Mouse (Mus musculus) heart, adult 2 months (tissue): ENCODE data around the gene Wipf3. TPM values are rescaled to one million over a fixed set of nuclear protein-coding genes. Genes with fewer than 3 reads are reported as not detected.

Experiments used
- DNase-seq, 2 experiments: peaks; one replicate each; pipeline ENCODE4 v3.0.0; 2021
- H3K27ac ChIP-seq: fragments of 200-600 bp; 2 replicates; pipeline ENCODE4 v1.8.1; 2022
- H3K27me3 ChIP-seq: fragments of 200-500 bp; 2 replicates; pipeline ENCODE4 v1.6.1; 2012; ENCODE audit warnings: mild to moderate bottlenecking, low read length, inconsistent platforms, mixed read lengths; ENCODE audit not compliant: control insufficient read depth, insufficient read depth
- H3K36me3 ChIP-seq: fragments of 200-500 bp; 2 replicates; pipeline ENCODE4 v1.6.1; 2012; ENCODE audit warnings: low read length, inconsistent platforms; ENCODE audit not compliant: control insufficient read depth, insufficient read depth
- H3K4me1 ChIP-seq: fragments of 200-500 bp; 2 replicates; pipeline ENCODE4 v1.6.1; 2011; ENCODE audit warnings: low read length; ENCODE audit not compliant: control insufficient read depth, insufficient read depth
- H3K4me3 ChIP-seq: fragments of 200-600 bp; 2 replicates; pipeline ENCODE4 v1.8.1; 2022
- H3K79me2 ChIP-seq: fragments of 200-500 bp; replicated peaks from 2 replicates; pipeline ENCODE4 v1.6.1; 2012; ENCODE audit warnings: mild to moderate bottlenecking, inconsistent platforms, low read length, moderate library complexity, mixed read lengths; ENCODE audit not compliant: control insufficient read depth, insufficient read depth
- H3K9ac ChIP-seq: fragments of 200-500 bp; 2 replicates; pipeline ENCODE4 v1.6.1; 2012; ENCODE audit warnings: low read depth, mild to moderate bottlenecking, control low read depth, inconsistent platforms, low read length, mixed read lengths
- CTCF ChIP-seq: fragments of 200-600 bp; IDR thresholded peaks from 2 replicates; pipeline ENCODE4 v1.8.1; 2022; ENCODE audit warnings: antibody characterized with exemption, mild to moderate bottlenecking, moderate library complexity
- EP300 ChIP-seq: fragments of 200-500 bp; IDR thresholded peaks from 2 replicates; pipeline ENCODE4 v1.6.1; 2011; ENCODE audit warnings: low read depth, low read length, control low read depth; ENCODE audit not compliant: insufficient read depth
- POLR2A ChIP-seq: fragments of 200-500 bp; IDR thresholded peaks from 2 replicates; pipeline ENCODE4 v1.6.1; 2011; ENCODE audit warnings: mild to moderate bottlenecking, low read depth, low read length, control low read depth; ENCODE audit not compliant: insufficient read depth
- WGBS: fragments of 180-500 bp; shearing (Covaris S2); methylation state at CpG from one replicate; pipeline ENCODE4 v1.1.7; 2018; 5-methylcytosine and 5-hydroxymethylcytosine counted together
- intact Hi-C: fragments of 180-260 bp; cut with DNase I; formaldehyde crosslinking; loops from one replicate; pipeline ENCODE4 v1.15.1; 2025
- polyA plus RNA-seq: library from polyadenylated mRNA; depleted of rRNA; stranded (reverse); fragments of >200 nt; gene quantifications from 2 replicates; pipeline ENCODE4 v1.2.3, GENCODE M21; 2012
- total RNA-seq, 2 experiments: library from RNA; stranded (reverse); gene quantifications; 2 replicates each; pipeline ENCODE4 v1.2.3; 2021

The Wipf3 gene
- total and polyA plus RNA-seq, 3 experiments: 12.2 to 47.2 (median 26.3) TPM

DNA sequence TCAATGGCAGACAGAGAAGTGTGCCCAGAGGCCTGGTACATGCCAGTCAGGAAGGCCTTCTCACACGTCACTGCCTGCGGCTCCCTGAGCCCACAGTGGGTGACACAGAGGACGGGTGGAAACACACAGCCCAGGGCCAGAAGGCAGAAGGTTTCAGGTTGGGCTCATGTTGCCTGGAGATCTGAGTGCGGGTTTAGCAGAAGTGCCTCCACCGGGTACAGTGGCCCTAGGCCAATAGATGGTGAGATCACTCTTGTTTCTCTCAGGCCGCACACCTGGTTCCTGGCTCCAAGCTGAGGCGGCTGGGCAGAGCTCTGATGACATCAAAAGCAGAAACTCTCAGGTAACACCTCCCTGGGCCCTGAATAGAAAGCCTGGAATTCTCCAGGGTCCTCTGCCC lies 66.8 kb downstream of the Wipf3 start:
- DNase-seq: no peak
- Histone ChIP-seq H3K9ac (no peak overlapping the region), H3K4me1 (no peaks in the 10 kb centered on the region), H3K36me3 (no peaks in the 10 kb centered on the region), H3K79me2 (no peaks in the 10 kb centered on the region), H3K27me3 (no peaks in the 10 kb centered on the region), H3K27ac (no peak overlapping the region), H3K4me3 (no peak overlapping the region)
- no peak for TF ChIP-seq CTCF
- no peak for TF ChIP-seq POLR2A
- no peak for TF ChIP-seq EP300
- intact Hi-C loops: no loop called here
- 89% methylated on average over 7 of the region's 7 CpGs for WGBS

DNA sequence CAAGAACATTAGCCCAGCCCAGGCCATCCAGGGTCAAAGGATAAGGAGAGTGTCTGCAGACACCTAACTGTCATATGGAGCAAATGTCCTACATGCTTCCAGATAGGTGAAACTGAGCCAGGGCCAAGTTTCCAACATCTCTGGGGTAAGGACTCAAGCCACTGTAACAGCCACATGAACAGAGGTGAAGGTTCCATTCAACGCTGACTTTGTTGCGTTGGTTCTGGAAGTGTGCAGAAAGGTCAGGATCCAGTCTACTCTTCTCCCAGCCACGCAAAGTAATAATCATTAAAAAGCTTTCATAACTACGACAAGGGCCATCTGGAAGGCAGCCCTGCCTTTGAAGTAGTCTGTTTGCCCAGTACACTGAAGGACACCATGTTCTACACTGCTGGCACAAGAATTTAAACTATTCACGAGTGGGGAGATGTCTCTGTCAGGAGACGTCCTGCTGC lies 73.3 kb downstream of the Wipf3 start:
- Histone ChIP-seq H3K4me1 (peaks cover 6% of the 10 kb centered on the region; the same call in 1 of the 2 replicates), H3K9ac (no peak overlapping the region), H3K27ac (peak overlapping the region; percentile 66), H3K4me3 (no peak overlapping the region), H3K36me3 (no peaks in the 10 kb centered on the region), H3K79me2 (no peaks in the 10 kb centered on the region), H3K27me3 (no peaks in the 10 kb centered on the region)
- WGBS: 57% methylated on average over 6 of the region's 6 CpGs
- TF ChIP-seq POLR2A (no peak), EP300 (no peak), CTCF (no peak)
- peak; percentile 29 to 54 for DNase-seq
- intact Hi-C loops: no loop called here

DNA sequence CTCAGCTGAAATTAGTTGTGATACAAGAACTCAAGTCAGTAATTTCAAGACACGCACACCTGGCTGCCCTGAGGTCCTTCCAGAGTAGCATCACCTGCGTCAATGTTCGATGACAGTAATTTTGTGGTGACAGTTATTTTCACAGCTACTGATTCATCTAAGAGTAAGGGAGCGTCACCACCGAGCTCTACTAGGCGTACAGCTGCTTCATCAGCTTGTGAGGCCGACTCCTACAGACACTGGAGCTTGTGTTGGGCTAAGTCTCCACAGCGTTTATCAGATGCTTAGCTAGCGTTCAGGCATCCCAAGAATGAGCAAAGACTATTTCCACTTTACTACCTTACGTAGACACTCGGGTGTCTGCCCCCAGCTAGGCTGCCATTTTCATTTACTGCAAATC lies 76.9 kb downstream of the Wipf3 start:
- Histone ChIP-seq H3K4me3 (no peak overlapping the region), H3K79me2 (no peaks in the 10 kb centered on the region), H3K27ac (no peak overlapping the region), H3K4me1 (peaks cover 6% of the 10 kb centered on the region; the same call in 1 of the 2 replicates), H3K36me3 (no peaks in the 10 kb centered on the region), H3K27me3 (no peaks in the 10 kb centered on the region), H3K9ac (no peak overlapping the region)
- DNase-seq: no peak
- intact Hi-C loops: loop anchor here (1.0 to 2.0 kb wide), 2 partner anchors 22 to 115 kb away; no protein-coding TSS in a partner anchor
- TF ChIP-seq CTCF (no peak), POLR2A (no peak), EP300 (no peak)
- WGBS: 81% methylated on average over 11 of the region's 11 CpGs

DNA sequence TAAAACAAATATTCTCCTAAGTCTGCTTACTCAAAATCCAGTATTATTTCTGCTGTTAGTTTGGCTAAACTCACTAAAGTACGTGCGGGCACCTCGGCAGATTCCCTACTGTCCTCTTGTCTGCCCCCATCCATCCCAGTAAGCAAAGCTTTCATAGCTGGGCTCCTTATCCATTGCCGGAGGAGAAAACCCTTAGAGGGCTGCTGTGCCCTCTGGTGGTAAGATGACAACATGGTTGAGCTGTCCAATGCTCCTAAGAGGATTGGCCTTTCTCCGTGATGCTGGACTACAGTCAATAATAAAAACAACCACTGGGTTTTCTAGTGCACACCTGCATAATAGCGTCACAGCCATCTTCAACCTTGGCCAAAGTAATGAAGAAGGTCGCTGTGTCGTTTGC lies 77.6 kb downstream of the Wipf3 start:
- Histone ChIP-seq H3K36me3 (no peaks in the 10 kb centered on the region), H3K27me3 (no peaks in the 10 kb centered on the region), H3K4me1 (peaks cover 5% of the 10 kb centered on the region; the same call in 1 of the 2 replicates), H3K27ac (no peak overlapping the region), H3K4me3 (no peak overlapping the region), H3K79me2 (no peaks in the 10 kb centered on the region), H3K9ac (no peak overlapping the region)
- intact Hi-C loops: loop anchor here (2.0 kb wide), 1 partner anchor 22 kb away; no protein-coding TSS in a partner anchor
- DNase-seq: peak; percentile 39 to 50
- TF ChIP-seq EP300 (0 out of 2 replicates have a peak, but pooled peaks have one; percentile 62), CTCF (peak; percentile 86), POLR2A (no peak)
- 27% methylated on average over 8 of the region's 8 CpGs for WGBS

GRCm38 (mm10) chr6:54507808-54508207 lies 78.4 kb downstream of the Wipf3 start:
- Histone ChIP-seq H3K27ac (no peak overlapping the region), H3K27me3 (no peaks in the 10 kb centered on the region), H3K36me3 (no peaks in the 10 kb centered on the region), H3K4me1 (peaks cover 3% of the 10 kb centered on the region; the same call in 1 of the 2 replicates), H3K9ac (no peak overlapping the region), H3K4me3 (no peak overlapping the region), H3K79me2 (no peaks in the 10 kb centered on the region)
- intact Hi-C loops: loop anchor here (2.0 kb wide), 1 partner anchor 23 kb away; no protein-coding TSS in a partner anchor
- no peak for DNase-seq
- WGBS: 60% methylated on average over 5 of the region's 5 CpGs
- TF ChIP-seq EP300: no peak
- no peak for TF ChIP-seq CTCF
- TF ChIP-seq POLR2A: no peak

GRCm38 (mm10) chr6:54508256-54508793 lies 78.9 kb downstream of the Wipf3 start:
- H3K36me3 ChIP-seq: no peaks in the 10 kb centered on the region
- 74% methylated on average over 6 of the region's 6 CpGs for WGBS
- H3K4me3 ChIP-seq: no peak overlapping the region
- H3K27ac ChIP-seq: no peak overlapping the region
- H3K79me2 ChIP-seq: no peaks in the 10 kb centered on the region
- no peak overlapping the region for H3K9ac ChIP-seq
- no peak for DNase-seq
- no peaks in the 10 kb centered on the region; the same call in 1 of the 2 replicates for H3K4me1 ChIP-seq
- no peaks in the 10 kb centered on the region for H3K27me3 ChIP-seq
- no peak for TF ChIP-seq POLR2A
- TF ChIP-seq EP300: no peak
- intact Hi-C loops: no loop called here
